Mouse (Mus musculus): ENCODE data around the gene Sstr3. TPM values are rescaled to one million over a fixed set of nuclear protein-coding genes. Genes with fewer than 3 reads are reported as not detected.

The Sstr3 gene
- polyA plus RNA-seq, 1 experiment from 2014 or later = 0.91 TPM

Other genes starting within 250 kb of the Sstr3 start
- gene Csf2rb2, start 239.0 kb downstream of the Sstr3 start, polyA plus RNA-seq (2014; fragmentation: Nextera tagmentation; extraction: Ambion mirVana) = not detected in 2 replicates
- 0.44 and 0.74 TPM in 2 replicates for gene Csf2rb, start 218.9 kb downstream of the Sstr3 start, polyA plus RNA-seq (2014; fragmentation: Nextera tagmentation; extraction: Ambion mirVana)
- not detected in 2 replicates for gene Tex33, start 148.8 kb downstream of the Sstr3 start, polyA plus RNA-seq (2014; fragmentation: Nextera tagmentation; extraction: Ambion mirVana)
- gene Tst, start 138.8 kb downstream of the Sstr3 start, polyA plus RNA-seq (2014; fragmentation: Nextera tagmentation; extraction: Ambion mirVana) = 27.0 and 27.4 TPM in 2 replicates
- gene Mpst, start 138.3 kb downstream of the Sstr3 start, polyA plus RNA-seq (2014; fragmentation: Nextera tagmentation; extraction: Ambion mirVana) = 5.9 and 6.1 TPM in 2 replicates
- 110 and 113 TPM in 2 replicates for gene Kctd17, start 116.1 kb downstream of the Sstr3 start, polyA plus RNA-seq (2014; fragmentation: Nextera tagmentation; extraction: Ambion mirVana)
- gene Tmprss6, start 76.1 kb downstream of the Sstr3 start, polyA plus RNA-seq (2014; fragmentation: Nextera tagmentation; extraction: Ambion mirVana) = 0.20 and 0.47 TPM in 2 replicates
- 0.05 TPM in 1 of 2 replicates, not detected in the other for gene Il2rb, start 49.4 kb downstream of the Sstr3 start, polyA plus RNA-seq (2014; fragmentation: Nextera tagmentation; extraction: Ambion mirVana)
- 7.8 and 8.6 TPM in 2 replicates for gene C1qtnf6, start 13.3 kb downstream of the Sstr3 start, polyA plus RNA-seq (2014; fragmentation: Nextera tagmentation; extraction: Ambion mirVana)
- 3.5 and 5.9 TPM in 2 replicates for gene Rac2, start 28.1 kb upstream of the Sstr3 start, polyA plus RNA-seq (2014; fragmentation: Nextera tagmentation; extraction: Ambion mirVana)
- gene Cyth4, start 52.4 kb upstream of the Sstr3 start, polyA plus RNA-seq (2014; fragmentation: Nextera tagmentation; extraction: Ambion mirVana) = 2.4 and 2.7 TPM in 2 replicates
- gene Elfn2, start 174.1 kb upstream of the Sstr3 start, polyA plus RNA-seq (2014; fragmentation: Nextera tagmentation; extraction: Ambion mirVana) = 3.7 and 5.3 TPM in 2 replicates
- 48.2 and 51.5 TPM in 2 replicates for gene Mfng, start 228.8 kb upstream of the Sstr3 start, polyA plus RNA-seq (2014; fragmentation: Nextera tagmentation; extraction: Ambion mirVana)

Measured in forebrain, embryonic 14.5 days (tissue).